Mouse (Mus musculus): Measurements from ENCODE around the gene Igsf9. TPM values are rescaled to one million over a fixed set of nuclear protein-coding genes. Genes with fewer than 3 reads are reported as not detected.

Igsf9 gene
- 11.0 TPM for polyA plus RNA-seq (2021)

DNA sequence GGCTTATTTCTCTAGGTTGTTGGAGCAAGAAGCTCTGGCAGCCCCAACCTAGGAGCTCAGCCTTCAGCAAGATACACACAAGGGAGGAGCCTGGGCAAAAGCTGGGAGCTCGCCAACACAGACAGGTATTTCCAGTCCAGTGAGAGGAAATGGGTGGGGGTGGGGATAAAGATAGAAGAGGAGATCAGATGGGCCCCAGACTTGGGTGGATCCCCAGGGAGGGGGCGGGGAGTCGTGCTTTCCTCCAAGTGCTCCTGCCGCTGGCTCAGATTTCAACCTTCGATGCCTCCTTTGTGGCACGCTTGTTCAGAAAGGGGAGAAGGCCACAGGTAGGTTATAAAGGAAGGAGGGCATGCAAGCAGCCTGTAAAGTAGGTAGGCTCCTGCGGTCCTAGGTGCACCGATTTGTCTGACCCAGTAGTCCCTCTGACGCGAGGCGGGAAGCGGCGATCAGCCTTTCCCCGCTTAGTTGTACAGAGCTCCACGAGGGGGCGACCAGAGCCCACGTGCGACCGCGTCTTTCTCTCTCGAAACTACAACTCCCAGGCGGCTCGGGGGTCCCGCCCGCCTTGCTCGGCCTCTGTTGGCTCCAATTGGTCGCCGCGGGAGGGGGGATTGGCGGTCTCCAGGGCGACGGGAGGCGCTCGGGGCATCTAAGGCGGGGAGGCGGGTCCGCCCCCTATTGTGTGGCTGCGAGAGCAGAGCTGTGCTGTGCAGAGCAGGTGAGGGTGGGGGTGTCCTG lies at the start of gene Igsf9:
Gene Igsf9 (plus strand): TSS at position 249 of the 741 bp plus-strand sequence.
- ChIA-PET CTCF (interaction anchor here (0.8 to 1.9 kb wide), 3 partner anchors 9 to 47 kb away, joined by 3 to 8 read pairs (median 3); no protein-coding TSS in a partner anchor), POLR2A (interaction anchor here (0.6 to 1.1 kb wide), 2 partner anchors 9 to 10 kb away, joined by 3 to 4 read pairs; no protein-coding TSS in a partner anchor)
- DNase-seq (ENCODE audit: low read depth, low spot score) (no peak), ATAC-seq (peak; percentile 98)
- no peaks in the 10 kb centered on the region for H3K27me3 ChIP-seq
- in situ Hi-C loops (cut with MboI; ENCODE audit: low pct_unique_long_range_greater_than_20kb) = loop anchor here (5.0 to 25.0 kb wide), 2 partner anchors 64 to 444 kb away; partner anchors contain the start of gene Vangl2
- no peak for TF ChIP-seq CTCF (IDR thresholded peaks at IDR 0.05)

DNA sequence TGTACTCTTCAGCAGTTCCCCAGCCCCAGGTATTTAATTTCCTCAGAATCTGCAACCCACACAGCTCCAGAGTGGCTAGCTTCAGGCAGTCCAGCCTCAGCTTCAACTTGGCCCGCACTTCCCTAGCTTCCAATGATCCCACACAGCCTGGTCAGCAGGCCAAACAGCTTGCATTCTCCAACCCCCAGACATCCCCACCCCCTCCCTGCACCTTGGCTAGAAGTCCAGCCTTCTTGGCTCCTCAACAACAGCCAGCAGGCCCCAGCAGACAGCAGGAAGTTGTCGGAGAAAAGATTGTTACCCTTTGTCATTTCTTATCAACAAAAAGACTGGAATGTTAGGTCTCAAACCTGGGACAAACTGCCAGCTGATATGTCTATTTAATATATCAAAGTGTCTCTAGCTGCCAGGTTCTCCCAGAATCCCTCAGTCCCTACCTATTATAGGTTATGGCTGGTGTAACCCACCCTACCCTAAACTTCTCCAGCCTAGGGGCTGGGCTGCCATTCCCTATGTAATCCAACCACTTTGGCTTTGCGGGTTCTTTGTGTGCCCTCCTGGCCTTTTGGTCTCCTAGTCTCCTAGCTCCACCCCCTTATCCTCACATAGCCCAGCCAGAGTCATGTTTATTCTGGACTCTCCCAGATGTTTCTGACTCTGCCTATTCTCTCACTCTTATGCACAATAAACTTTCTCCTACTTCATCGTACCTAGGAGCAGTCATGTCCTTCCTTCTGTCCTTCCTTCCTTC lies 49.6 kb upstream of the Igsf9 start:
- ChIA-PET POLR2A (no interaction called here), CTCF (interaction anchor here (2.5 kb wide), 1 partner anchor 23 kb away, joined by 7 read pairs; no protein-coding TSS in a partner anchor)
- ATAC-seq = no peak
- H3K27me3 ChIP-seq = no peaks in the 10 kb centered on the region
- TF ChIP-seq CTCF (IDR thresholded peaks at IDR 0.05) = no peak
- no peak for DNase-seq (ENCODE audit: low read depth, low spot score)
- in situ Hi-C loops (cut with MboI; ENCODE audit: low pct_unique_long_range_greater_than_20kb) = no loop called here

DNA sequence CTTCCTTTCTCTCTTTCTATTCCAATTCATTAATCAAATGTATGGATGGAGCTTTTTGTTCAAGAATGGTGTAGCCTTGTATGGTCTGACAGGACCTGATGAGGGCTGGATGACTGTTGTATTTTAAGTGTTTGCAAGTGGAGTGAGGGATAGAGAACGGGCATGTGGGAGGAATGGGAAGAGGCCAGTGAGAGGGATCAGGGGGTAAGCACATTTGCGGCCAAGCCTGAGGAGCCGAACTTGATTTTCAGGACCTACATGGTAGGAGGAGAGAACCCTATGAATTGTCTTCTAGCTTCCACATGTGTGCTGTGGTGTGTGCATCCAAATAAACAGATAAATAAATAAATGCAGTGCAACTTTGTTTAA lies 49.0 kb upstream of the Igsf9 start:
- CTCF ChIA-PET = no interaction called here
- no peak for ATAC-seq
- no peaks in the 10 kb centered on the region for H3K27me3 ChIP-seq
- POLR2A ChIA-PET = no interaction called here
- TF ChIP-seq CTCF (IDR thresholded peaks at IDR 0.05) = no peak
- no peak for DNase-seq (ENCODE audit: low read depth, low spot score)
- in situ Hi-C loops (cut with MboI; ENCODE audit: low pct_unique_long_range_greater_than_20kb) = no loop called here

DNA sequence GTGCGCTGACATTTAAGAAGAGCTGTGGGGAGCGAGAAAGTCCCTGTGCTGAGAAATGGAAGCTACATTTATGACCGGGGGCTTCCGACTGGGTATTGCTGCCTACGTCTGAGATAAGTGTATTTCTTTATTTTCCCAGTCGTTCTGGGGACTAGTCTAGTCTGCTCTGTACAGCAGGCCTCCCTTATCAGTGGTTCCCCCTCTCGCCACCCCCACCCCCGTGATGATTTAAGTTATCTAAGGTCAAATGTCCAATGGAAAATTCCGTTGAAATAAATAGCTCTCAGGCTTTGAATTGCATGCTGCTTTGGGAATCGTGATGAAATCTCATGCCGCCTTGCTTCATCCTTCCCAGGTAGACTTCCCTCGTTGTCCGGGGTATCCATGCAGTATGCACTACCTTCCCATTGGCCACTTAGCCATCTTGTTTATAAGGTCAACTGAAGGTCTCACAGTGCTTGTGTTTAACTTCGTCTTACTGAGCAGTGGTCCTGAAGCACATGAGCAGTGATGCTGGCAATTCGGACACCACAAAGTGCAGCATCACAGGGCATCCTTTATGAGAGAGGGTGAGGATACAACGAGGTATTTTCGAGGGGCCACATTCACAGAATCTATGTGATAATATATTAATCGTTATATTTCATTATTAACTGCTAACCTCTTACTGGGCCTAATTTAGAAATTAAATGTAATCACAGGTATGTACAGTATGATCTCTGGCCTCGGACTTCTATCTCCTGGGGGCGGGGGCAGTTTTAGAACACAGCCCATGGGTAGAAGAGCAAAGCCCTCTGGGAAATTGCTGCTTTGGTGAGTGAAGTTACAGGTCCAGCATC lies 48.4 kb upstream of the Igsf9 start:
- ATAC-seq = no peak
- H3K27me3 ChIP-seq = no peaks in the 10 kb centered on the region
- ChIA-PET POLR2A (no interaction called here), CTCF (interaction anchor here (0.8 to 1.2 kb wide), 2 partner anchors 8 to 11 kb away, joined by 3 read pairs; no protein-coding TSS in a partner anchor)
- in situ Hi-C loops (cut with MboI; ENCODE audit: low pct_unique_long_range_greater_than_20kb) = no loop called here
- TF ChIP-seq CTCF (IDR thresholded peaks at IDR 0.05) = no peak
- no peak for DNase-seq (ENCODE audit: low read depth, low spot score)

DNA sequence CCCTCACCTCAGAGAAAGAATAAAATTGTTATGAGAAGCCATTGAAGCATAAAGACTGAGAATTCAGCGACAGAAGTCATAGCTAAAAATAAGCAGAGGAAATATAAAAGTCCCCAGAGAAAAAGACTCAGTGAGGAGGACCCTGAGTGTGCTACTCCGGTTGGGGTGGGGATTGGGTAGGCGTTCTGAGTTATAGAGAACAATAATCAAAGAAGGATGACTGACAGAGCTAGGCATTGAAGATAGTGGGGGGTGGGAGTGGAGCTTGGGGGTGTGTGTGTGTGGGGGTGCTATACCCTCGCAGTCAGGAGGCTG lies 47.8 kb upstream of the Igsf9 start:
- TF ChIP-seq CTCF (IDR thresholded peaks at IDR 0.05) = no peak
- in situ Hi-C loops (cut with MboI; ENCODE audit: low pct_unique_long_range_greater_than_20kb) = no loop called here
- POLR2A ChIA-PET = no interaction called here

DNA sequence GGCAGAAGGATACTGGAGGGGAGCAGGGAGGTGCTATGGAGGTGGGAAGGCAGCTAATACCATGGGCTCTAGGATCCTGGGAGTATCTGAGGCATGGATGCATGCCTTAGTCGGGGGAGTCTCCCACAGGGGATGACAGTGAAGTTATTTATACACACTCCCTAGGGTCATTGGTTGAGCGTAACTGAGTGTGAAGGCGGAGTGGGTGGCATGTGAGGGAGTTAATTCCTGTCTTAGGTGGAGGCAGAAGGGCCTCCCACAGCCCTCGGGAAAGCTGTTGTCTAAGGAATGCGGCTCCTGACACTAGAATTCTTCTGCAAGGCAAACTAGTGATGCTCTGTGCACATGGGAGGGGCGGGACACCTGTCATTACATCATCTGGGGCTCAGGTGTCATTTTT lies 44.8 kb upstream of the Igsf9 start:
- no peak for DNase-seq (ENCODE audit: low read depth, low spot score)
- CTCF ChIA-PET = interaction anchor here (0.9 to 1.3 kb wide), 2 partner anchors 16 to 18 kb away, joined by 3 read pairs; no protein-coding TSS in a partner anchor
- in situ Hi-C loops (cut with MboI; ENCODE audit: low pct_unique_long_range_greater_than_20kb) = no loop called here
- ATAC-seq = peak; percentile 86
- POLR2A ChIA-PET = interaction anchor here (1.0 kb wide), 1 partner anchor 11 kb away, joined by 3 read pairs; no protein-coding TSS in a partner anchor
- H3K27me3 ChIP-seq = no peaks in the 10 kb centered on the region
- TF ChIP-seq CTCF (IDR thresholded peaks at IDR 0.05) = no peak

More for the DNA sequence above, 47.8 kb upstream of the Igsf9 start:
- no peak for ATAC-seq
- no peaks in the 10 kb centered on the region for H3K27me3 ChIP-seq
- CTCF ChIA-PET = interaction anchor here (0.8 to 1.3 kb wide), 4 partner anchors 9 to 56 kb away, joined by 3 read pairs; no protein-coding TSS in a partner anchor
- no peak for DNase-seq (ENCODE audit: low read depth, low spot score)

DNA sequence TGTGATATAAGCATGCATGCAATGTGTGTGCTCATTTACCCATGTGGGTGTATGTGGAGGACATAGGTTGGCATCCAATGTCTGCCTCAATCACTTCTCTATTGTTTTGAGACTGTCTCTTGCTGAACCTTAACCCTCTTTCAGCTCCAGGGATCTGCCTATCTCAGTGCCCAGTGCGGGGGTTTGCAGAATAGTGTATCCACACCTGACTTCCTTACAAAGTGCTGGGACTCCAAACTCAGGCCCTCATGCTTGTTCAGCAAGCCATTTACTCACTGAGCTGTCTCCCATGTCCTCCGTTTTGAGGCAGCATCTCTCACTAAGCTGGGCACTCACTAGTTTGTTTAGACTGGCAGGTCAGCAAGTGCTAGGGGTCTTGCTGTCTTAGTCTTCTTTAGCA lies 43.0 kb upstream of the Igsf9 start:
- ChIA-PET POLR2A (no interaction called here), CTCF (no interaction called here)
- DNase-seq (ENCODE audit: low read depth, low spot score) (no peak), ATAC-seq (no peak)
- TF ChIP-seq CTCF (IDR thresholded peaks at IDR 0.05) = no peak
- in situ Hi-C loops (cut with MboI; ENCODE audit: low pct_unique_long_range_greater_than_20kb) = no loop called here
- H3K27me3 ChIP-seq = no peaks in the 10 kb centered on the region

DNA sequence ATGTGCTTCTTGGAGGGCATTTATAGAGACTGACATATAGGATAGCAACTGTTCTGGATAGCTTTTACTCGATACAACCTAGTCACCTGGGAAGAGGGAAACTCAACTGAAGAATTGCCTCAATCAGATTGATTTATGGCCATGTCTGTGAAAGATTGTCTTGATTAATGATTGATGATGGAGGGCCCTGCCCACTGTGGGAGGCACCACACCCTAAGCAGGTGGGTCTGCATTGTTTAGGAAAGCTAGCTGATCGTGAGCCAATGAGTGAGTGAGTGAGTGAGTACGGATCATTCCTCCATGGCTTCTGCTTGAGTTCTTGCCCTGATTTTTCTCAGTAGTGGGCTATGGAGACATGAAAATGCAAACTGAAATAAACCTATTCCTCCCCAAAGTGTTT lies 41.1 kb upstream of the Igsf9 start:
- ATAC-seq (no peak), DNase-seq (ENCODE audit: low read depth, low spot score) (no peak)
- H3K27me3 ChIP-seq = no peaks in the 10 kb centered on the region
- POLR2A ChIA-PET = no interaction called here
- in situ Hi-C loops (cut with MboI; ENCODE audit: low pct_unique_long_range_greater_than_20kb) = no loop called here
- CTCF ChIA-PET = interaction anchor here (1.5 kb wide), 1 partner anchor 19 kb away, joined by 3 read pairs; no protein-coding TSS in a partner anchor
- no peak for TF ChIP-seq CTCF (IDR thresholded peaks at IDR 0.05)

DNA sequence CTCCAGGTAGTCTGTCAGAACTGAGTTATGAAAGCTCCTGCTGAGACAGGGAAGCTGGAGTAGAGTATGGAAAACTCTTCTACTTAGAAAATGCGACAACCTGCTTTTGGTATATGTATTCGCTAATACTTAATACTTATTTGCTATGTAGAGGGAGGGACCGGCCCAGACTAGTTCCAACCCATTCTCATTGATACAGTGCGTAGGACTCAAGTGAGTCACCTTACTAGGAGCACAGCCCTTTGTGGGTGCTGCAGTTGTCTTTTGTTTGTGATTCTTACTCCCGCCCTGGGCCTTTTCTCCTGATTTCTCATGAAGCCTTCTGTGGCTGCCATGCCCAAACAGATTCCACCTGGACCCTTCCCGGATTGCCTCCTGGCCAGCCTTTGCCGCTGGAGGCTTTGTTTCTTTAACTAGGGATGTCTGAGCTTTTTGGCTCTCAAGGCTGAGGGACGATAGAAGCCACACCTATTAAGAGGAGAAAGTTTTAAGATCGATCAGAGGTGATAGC lies 39.6 kb upstream of the Igsf9 start:
- ATAC-seq = no peak
- in situ Hi-C loops (cut with MboI; ENCODE audit: low pct_unique_long_range_greater_than_20kb) = no loop called here
- POLR2A ChIA-PET = no interaction called here
- H3K27me3 ChIP-seq = no peaks in the 10 kb centered on the region
- DNase-seq (ENCODE audit: low read depth, low spot score) = no peak
- TF ChIP-seq CTCF (IDR thresholded peaks at IDR 0.05) = no peak
- CTCF ChIA-PET = interaction anchor here (1.7 kb wide), 1 partner anchor 45 kb away, joined by 3 read pairs; no protein-coding TSS in a partner anchor

DNA sequence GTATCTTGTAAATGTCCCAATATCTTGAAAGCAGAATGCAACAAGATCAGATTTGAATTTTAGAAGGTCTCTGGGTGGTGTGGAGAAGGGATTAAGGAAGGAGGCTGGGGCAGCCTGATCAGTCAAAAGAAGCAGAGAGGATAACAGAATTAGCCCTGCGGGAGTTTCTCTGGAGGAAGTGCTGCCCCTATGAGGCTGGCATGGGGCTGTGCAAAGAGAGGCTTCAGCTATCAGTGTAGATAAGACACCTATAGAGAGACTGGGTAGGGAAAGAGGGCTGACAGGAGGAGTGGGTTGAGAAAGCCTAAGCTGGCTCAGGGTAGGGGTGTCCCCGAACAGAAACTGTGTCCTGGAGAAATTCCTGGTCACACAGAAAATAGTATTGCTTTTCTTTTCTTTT lies 31.4 kb upstream of the Igsf9 start:
- ChIA-PET CTCF (no interaction called here), POLR2A (no interaction called here)
- no peaks in the 10 kb centered on the region for H3K27me3 ChIP-seq
- no peak for ATAC-seq
- TF ChIP-seq CTCF (IDR thresholded peaks at IDR 0.05) = no peak
- no peak for DNase-seq (ENCODE audit: low read depth, low spot score)
- in situ Hi-C loops (cut with MboI; ENCODE audit: low pct_unique_long_range_greater_than_20kb) = no loop called here

Data from Patski (cell line).